Mouse (Mus musculus) stomach, embryonic 14.5 days (tissue): ENCODE data around the gene Trim7. TPM values are rescaled to one million over a fixed set of nuclear protein-coding genes. Genes with fewer than 3 reads are reported as not detected.

Experiments used
- ATAC-seq: fragments of 200-750 bp; cut with Nextera tagmentation; 2 replicates; pipeline ENCODE4 v1.8.0; 2017; ENCODE audit warnings: low read depth, moderate TSS enrichment; ENCODE audit not compliant: insufficient number of reproducible peaks, insufficient read depth, low FRiP score
- H3K27ac ChIP-seq: fragments of 300-500 bp; sonication (generic); 2 replicates; pipeline ENCODE4 v1.5.1; 2014; ENCODE audit warnings: mild to moderate bottlenecking, low read length, moderate library complexity, mixed read lengths
- H3K27me3 ChIP-seq: fragments of 300-500 bp; sonication (generic); 2 replicates; pipeline ENCODE4 v1.6.1; 2014; ENCODE audit warnings: low read length, control low read depth, mixed read lengths; ENCODE audit not compliant: control insufficient read depth, insufficient read depth
- H3K36me3 ChIP-seq: fragments of 300-500 bp; sonication (generic); 2 replicates; pipeline ENCODE4 v1.6.1; 2014; ENCODE audit warnings: mild to moderate bottlenecking, control low read depth, low read length, moderate library complexity, mixed read lengths; ENCODE audit not compliant: control insufficient read depth, insufficient read depth
- H3K4me1 ChIP-seq: fragments of 300-500 bp; sonication (generic); 2 replicates; pipeline ENCODE4 v1.6.1; 2014; ENCODE audit warnings: low read length, control low read depth, mixed read lengths; ENCODE audit not compliant: control insufficient read depth, insufficient read depth
- H3K4me2 ChIP-seq: fragments of 300-500 bp; sonication (generic); replicated peaks from 2 replicates; pipeline ENCODE4 v1.6.1; 2014; ENCODE audit warnings: low read depth, low read length, control low read depth
- H3K4me3 ChIP-seq: fragments of 300-500 bp; sonication (generic); 2 replicates; pipeline ENCODE4 v1.5.1; 2014; ENCODE audit warnings: low read depth, low read length, control low read depth
- H3K9ac ChIP-seq: fragments of 300-500 bp; sonication (generic); replicated peaks from 2 replicates; pipeline ENCODE4 v1.6.1; 2014; ENCODE audit warnings: low read depth, mild to moderate bottlenecking, control low read depth, low read length, moderate library complexity, mixed read lengths
- H3K9me3 ChIP-seq: fragments of 300-500 bp; sonication (generic); 2 replicates; pipeline ENCODE4 v1.6.1; 2016; ENCODE audit warnings: low read depth, low read length, control low read depth; ENCODE audit not compliant: control insufficient read depth
- WGBS: fragments of 180-500 bp; shearing (Covaris S2); extraction: QIAGEN DNeasy Blood & Tissue Kit; methylation state at CpG from one replicate; pipeline ENCODE4 v1.1.7; 2014; 5-methylcytosine and 5-hydroxymethylcytosine counted together
- polyA plus RNA-seq: library from polyadenylated mRNA; unstranded; fragments of >200 nt; fragmentation: Nextera tagmentation; extraction: Ambion mirVana; gene quantifications from 2 replicates; pipeline ENCODE4 v1.2.1, GENCODE M21; 2014

The Trim7 gene
- polyA plus RNA-seq, 1 experiment from 2014 or later = 2.1 TPM

DNA sequence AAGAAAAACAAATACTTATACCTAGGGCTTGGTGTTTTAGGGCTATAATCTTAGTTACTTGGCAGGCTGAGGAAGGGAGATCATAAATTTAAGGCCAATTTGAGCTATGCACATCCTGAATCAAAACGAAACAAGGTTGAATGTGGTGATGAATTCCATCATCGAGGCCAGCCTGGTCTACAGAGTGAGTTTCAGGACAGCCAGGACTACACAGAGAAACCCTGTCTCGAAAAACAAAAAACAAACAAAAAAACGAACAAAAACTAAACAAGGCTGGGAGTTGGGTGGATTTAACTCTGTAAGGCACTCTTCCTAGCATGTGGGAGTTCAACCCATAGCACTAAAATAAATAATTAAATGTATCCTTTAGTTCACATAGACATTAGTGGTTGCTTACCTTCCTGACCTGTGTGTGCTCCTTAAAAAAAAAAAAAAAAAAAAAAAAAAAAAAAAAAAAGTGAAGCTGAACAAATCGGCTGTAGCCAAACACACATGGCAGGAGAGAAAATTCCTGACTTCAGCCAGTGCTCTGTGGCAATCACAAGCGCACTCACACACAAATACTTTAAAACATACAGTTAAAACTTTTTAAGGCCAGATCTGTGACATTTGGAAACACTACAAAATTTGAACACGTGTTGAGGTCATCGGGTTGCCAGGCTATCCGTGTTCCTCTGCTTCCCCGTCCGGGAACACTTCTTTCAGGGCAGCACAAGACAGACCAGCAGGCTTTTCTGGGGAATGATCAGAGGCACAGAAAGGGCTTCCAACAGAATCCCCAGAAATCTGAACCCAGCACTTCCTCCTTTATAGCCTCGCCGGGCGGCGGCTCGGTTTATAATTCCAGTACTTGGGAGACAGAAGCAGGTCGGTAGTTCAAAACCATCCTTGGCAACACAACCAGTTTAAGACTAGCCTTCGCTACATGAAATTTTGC is 26.7 kb upstream of the Trim7 start:
- peak overlapping the region; percentile 91 for H3K4me3 ChIP-seq
- no peaks in the 10 kb centered on the region for H3K9me3 ChIP-seq
- peak overlapping the region; percentile 96 for H3K27ac ChIP-seq
- WGBS = 7% methylated on average over 18 of the region's 18 CpGs
- ATAC-seq = peak; percentile 15; the same call in 1 of the 2 replicates
- H3K9ac ChIP-seq = peak overlapping the region; percentile 69
- peak overlapping the region; percentile 82 for H3K4me2 ChIP-seq
- peaks cover 29% of the 10 kb centered on the region for H3K36me3 ChIP-seq
- H3K4me1 ChIP-seq = peaks cover 21% of the 10 kb centered on the region
- no peaks in the 10 kb centered on the region for H3K27me3 ChIP-seq

DNA sequence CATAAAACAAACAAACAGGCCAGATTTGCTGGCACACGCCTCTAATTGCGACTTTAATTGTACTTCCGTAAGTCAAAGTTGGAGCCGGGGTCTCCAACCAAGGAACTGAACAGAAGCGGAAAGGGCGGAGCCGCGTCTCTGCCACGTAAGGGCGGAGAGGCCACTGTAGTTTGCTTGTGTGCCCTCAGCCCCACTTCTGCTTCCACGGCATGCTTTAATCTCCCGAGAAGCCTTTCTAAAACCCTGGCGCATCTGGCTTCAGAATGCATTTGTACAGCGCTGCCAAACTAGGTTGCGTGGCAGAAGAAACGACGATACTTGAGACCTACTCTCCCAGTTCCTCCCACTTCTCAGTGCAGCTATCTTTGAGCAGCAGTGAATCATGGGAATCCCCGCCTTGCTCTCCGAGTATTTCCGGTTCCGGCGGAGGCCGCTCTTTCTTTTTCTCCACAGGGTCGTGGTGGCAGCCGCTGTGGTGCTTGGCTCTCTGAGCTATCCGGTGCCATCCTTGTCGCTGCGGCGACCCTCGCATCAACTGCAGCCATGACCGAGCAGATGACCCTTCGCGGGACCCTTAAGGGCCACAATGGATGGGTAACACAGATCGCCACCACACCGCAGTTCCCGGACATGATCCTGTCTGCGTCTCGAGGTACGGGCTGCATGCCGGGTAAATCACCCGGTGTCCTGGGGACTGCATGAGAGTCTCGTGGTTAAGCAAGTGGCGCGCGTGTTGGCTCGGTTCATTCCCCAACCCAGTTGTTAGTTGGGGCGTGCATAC is 25.8 kb upstream of the Trim7 start, which contains the start of gene Rack1:
Rack1 (plus strand) TSS at position 412 of the 781 bp plus-strand sequence.
- Histone ChIP-seq H3K4me1 (peaks cover 21% of the 10 kb centered on the region), H3K4me2 (peak within 1 kb of the TSS; percentile 82), H3K27me3 (no peaks in the 10 kb centered on the region), H3K9me3 (no peaks in the 10 kb centered on the region), H3K9ac (peak within 1 kb of the TSS; percentile 89), H3K4me3 (peak within 1 kb of the TSS; percentile 91), H3K27ac (peak within 1 kb of the TSS; percentile 96), H3K36me3 (peaks cover 38% of the 10 kb centered on the region)
- under 1% methylated on average over 47 of the region's 47 CpGs for WGBS
- peak; percentile 88 for ATAC-seq

DNA sequence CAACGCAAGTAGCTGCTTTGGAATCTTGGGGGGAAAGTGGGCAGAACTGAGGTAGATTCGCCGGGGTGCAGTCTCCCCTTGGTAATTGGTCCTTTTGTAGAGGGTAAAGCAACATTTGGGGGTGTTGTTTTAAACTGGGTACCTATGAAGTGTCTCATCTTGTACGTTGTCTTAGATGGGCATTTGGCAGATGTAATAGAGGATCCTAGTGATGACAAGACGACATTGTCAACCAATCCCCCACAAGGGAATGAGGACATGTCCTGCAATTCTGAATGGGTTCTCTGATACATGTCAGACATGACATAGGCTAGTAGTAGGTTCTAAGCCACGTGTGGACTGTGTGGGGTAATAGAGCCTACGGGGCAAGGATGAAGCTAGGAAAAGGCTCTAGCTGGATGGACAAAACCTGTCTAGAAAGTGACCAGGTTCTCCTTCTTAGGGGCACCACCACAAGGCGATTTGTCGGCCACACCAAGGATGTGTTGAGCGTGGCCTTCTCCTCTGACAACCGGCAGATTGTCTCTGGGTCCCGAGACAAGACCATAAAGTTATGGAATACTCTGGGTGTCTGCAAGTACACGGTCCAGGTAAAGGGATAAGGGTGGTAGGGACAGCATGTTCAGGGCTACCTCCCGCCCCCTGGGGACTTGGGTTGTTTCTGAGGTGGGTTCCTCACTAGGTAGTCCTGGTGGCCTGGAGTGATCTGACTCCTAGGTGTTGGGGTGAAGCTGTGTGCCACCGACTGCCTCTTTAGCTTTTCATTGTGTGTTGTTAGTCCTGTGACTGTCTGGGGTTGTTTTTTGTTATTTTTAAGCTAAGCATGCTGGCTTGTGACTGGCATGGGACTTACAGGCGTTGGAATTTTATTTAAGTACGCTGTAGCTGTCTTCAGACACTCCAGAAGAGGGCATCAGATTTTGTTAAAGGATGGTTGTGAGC is 23.8 kb upstream of the Trim7 start:
- peaks cover 57% of the 10 kb centered on the region for H3K36me3 ChIP-seq
- H3K27me3 ChIP-seq = no peaks in the 10 kb centered on the region
- H3K27ac ChIP-seq = no peak overlapping the region
- ATAC-seq = no peak
- 72% methylated on average over 17 of the region's 17 CpGs for WGBS
- peaks cover 21% of the 10 kb centered on the region for H3K4me1 ChIP-seq
- no peaks in the 10 kb centered on the region for H3K9me3 ChIP-seq
- H3K9ac ChIP-seq = peak overlapping the region; percentile 89
- peak overlapping the region; percentile 91 for H3K4me3 ChIP-seq
- peak overlapping the region; percentile 82 for H3K4me2 ChIP-seq

DNA sequence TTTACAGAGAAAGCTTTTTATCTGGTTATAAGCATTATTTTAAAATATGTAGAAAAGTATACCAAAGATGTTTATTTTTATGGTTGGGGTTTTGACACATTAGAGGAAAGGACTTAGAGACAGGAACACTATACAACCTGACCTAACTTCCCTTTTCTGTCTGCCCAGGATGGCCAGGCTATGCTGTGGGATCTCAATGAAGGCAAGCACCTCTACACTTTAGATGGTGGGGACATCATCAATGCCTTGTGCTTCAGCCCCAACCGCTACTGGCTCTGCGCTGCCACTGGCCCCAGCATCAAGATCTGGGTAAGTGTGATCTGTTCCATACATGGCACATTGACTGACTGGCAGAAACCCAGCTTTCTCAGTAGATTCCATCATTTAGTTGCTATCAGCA is 22.0 kb upstream of the Trim7 start:
- WGBS = 93% methylated on average over 2 of the region's 2 CpGs
- H3K27ac ChIP-seq = no peak overlapping the region
- no peaks in the 10 kb centered on the region for H3K9me3 ChIP-seq
- peaks cover 12% of the 10 kb centered on the region for H3K4me1 ChIP-seq
- no peak overlapping the region for H3K4me3 ChIP-seq
- H3K9ac ChIP-seq = no peak overlapping the region
- H3K4me2 ChIP-seq = no peak overlapping the region
- H3K27me3 ChIP-seq = no peaks in the 10 kb centered on the region
- ATAC-seq = no peak
- H3K36me3 ChIP-seq = peaks cover 75% of the 10 kb centered on the region

DNA sequence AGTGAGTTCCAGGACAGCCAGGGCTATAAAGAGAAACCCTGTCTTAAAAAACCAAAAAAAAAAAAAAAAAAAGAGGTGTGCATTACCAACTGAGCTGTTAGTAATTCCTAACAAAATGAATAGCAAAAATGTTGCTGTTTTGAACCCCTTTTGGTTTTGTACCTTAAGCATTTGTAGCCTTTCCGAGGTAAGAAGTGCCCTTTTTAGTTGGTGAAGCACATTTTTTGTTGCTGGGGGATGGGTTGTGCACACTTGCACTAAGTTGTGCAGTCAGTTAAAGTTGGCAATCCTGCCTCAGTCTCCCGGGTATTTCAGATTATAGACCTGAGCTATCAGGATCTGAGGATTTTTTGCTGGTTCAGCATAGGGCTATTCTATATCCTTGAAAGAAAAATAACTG is 21.0 kb upstream of the Trim7 start:
- WGBS = 85% methylated on average over 2 of the region's 2 CpGs
- ATAC-seq = no peak

GRCm38 (mm10) chr11:48806856-48807562 is 18.9 kb upstream of the Trim7 start:
- Histone ChIP-seq H3K27me3 (no peaks in the 10 kb centered on the region), H3K36me3 (peaks cover 94% of the 10 kb centered on the region), H3K4me3 (no peak overlapping the region), H3K4me2 (no peak overlapping the region), H3K4me1 (peaks cover 5% of the 10 kb centered on the region), H3K9me3 (no peaks in the 10 kb centered on the region), H3K9ac (no peak overlapping the region), H3K27ac (no peak overlapping the region)
- ATAC-seq = peak; percentile 33; the same call in 1 of the 2 replicates
- 61% methylated on average over 21 of the region's 21 CpGs for WGBS

More for the DNA sequence above, 21.0 kb upstream of the Trim7 start:
- Histone ChIP-seq H3K27me3 (no peaks in the 10 kb centered on the region), H3K4me1 (peaks cover 12% of the 10 kb centered on the region), H3K36me3 (peaks cover 80% of the 10 kb centered on the region), H3K4me2 (no peak overlapping the region), H3K9me3 (no peaks in the 10 kb centered on the region), H3K4me3 (no peak overlapping the region), H3K27ac (no peak overlapping the region), H3K9ac (no peak overlapping the region)

- ATAC-seq = peak; percentile 15; the same call in 1 of the 2 replicates
- Histone ChIP-seq H3K4me2 (no peak overlapping the region), H3K4me3 (no peak overlapping the region), H3K9me3 (no peaks in the 10 kb centered on the region), H3K27ac (no peak overlapping the region), H3K9ac (no peak overlapping the region), H3K27me3 (no peaks in the 10 kb centered on the region), H3K36me3 (peaks cover 94% of the 10 kb centered on the region), H3K4me1 (no peaks in the 10 kb centered on the region)
- WGBS = 61% methylated on average over 14 of the region's 14 CpGs
These were observed 18.2 kb upstream of the Trim7 start for GRCm38 (mm10) chr11:48807563-48808303.
